Mouse (Mus musculus): Measurements from ENCODE around the gene Dnah17. TPM values are rescaled to one million over a fixed set of nuclear protein-coding genes. Genes with fewer than 3 reads are reported as not detected.

The Dnah17 gene
- total RNA-seq (2021), result under 1 TPM; 0.10 to 0.17 TPM
- long read RNA-seq, experiment 1, result 0 reads
- long read RNA-seq, experiment 2, result 0 reads

- intact Hi-C loops (cut with DNase I), result no loop called here
- no peak for DNase-seq
Observed at GRCm38 (mm10) chr11:118130534-118130933, at the start of gene Dnah17. TSS of gene Dnah17 (minus strand) at chr11:118130634.

DNA sequence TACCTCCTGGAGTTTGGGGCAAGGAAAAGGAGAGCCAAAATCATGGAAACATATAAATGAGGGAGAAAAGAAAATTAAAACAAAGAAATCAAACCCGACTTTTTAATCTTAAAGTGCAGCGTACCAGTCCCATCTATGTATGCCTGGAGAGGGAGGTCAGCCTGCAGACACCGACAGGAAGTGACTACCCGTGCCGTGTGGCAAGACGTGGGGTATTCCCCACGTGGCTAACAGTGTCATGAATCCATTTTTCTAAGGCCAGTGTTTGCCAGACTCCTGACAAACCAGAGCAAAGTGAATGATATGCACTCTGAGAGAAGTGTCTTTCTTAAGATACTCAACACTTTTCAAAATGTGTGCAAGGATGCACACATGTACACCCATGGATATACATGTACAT is 49.8 kb upstream of the Dnah17 start:
- intact Hi-C loops (cut with DNase I), result loop anchor here (5.0 kb wide), 1 partner anchor 37 kb away; no protein-coding TSS in a partner anchor
- no peak for DNase-seq

GRCm38 (mm10) chr11:118178236-118178635 is 47.8 kb upstream of the Dnah17 start:
- DNase-seq, result no peak
- intact Hi-C loops (cut with DNase I), result no loop called here

GRCm38 (mm10) chr11:118174752-118175151 is 44.3 kb upstream of the Dnah17 start:
- peak; percentile 57 to 76 for DNase-seq
- intact Hi-C loops (cut with DNase I), result no loop called here

DNA sequence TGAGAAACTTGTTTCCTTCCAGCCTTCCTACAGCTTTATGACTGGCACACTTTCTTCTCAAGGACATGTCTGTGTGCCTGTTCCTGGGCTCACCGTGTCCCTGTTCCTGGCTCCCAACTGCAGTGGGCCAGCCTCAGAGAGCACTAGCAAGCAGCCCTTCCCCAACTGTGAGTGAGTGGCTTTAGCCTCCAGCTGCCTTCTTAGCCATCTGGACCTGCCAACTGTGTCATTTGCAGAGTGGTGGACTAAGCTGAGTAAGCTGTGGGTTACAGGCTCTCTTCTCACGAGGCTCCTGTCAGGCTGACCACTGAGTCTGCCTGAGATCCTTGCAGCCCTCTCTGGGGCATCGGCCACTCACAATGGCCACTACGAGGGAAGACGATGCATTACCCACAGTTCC is 42.3 kb upstream of the Dnah17 start:
- intact Hi-C loops (cut with DNase I), result no loop called here
- no peak for DNase-seq

DNA sequence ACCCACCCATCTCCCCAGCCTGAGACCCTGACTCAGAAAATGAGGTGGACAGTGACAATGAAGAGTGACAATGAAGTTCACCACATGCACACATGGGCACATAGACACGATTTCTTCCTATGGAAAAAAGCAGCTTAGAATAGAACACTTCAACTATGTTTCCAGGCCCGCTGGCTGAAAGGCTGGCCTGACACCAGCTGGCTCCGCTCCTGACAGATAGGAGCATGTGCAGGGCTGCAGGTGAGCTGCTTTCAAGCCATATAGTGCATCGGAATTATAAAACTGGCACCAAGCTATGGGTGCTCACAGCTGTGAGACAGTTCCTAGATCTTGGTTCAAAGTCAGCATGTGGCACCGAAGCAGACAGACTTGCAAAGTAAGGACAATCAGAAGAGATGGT is 39.9 kb upstream of the Dnah17 start:
- intact Hi-C loops (cut with DNase I), result no loop called here
- peak; percentile 44 to 55 for DNase-seq

DNA sequence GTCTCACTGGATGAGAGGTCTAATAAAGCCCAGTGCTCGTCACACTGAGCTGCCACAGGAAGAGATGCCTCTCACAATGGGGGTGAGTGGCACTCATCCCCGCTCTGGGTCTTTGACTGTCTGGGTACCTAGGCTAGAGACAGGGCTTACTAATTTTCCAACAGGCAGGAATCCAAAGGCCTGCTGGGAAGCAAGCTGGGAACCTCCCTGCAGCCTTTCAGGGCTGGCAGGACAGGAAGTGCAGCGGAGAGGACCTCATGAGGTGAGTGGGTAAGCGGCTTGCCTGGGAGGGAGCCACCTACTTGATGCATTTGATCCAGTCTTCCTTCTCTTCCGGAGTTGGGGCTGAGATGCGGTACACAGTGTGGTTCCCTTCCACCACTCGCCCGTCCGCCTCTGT is 38.3 kb upstream of the Dnah17 start:
- intact Hi-C loops (cut with DNase I), result no loop called here
- no peak for DNase-seq

DNA sequence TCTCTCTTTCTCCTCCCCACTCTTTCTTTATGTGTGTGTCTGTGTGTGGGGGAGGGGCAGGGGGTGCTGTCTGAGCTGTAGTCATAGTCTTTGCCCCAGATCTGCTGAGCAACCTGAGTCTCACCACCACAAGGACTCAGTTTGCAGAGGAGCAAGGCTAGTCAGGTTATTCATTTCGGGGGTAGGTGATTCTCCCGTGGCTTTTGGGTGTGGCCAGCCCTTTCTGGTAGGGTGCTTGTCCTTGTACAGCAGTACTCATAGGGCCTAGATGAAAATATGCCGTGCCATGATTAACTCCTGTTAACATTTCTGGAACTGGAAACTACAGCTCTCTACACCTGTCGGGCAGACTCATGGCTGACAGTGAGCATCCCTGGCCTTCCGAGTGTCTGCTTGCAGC is 36.2 kb upstream of the Dnah17 start:
- intact Hi-C loops (cut with DNase I), result no loop called here
- DNase-seq, result no peak

DNA sequence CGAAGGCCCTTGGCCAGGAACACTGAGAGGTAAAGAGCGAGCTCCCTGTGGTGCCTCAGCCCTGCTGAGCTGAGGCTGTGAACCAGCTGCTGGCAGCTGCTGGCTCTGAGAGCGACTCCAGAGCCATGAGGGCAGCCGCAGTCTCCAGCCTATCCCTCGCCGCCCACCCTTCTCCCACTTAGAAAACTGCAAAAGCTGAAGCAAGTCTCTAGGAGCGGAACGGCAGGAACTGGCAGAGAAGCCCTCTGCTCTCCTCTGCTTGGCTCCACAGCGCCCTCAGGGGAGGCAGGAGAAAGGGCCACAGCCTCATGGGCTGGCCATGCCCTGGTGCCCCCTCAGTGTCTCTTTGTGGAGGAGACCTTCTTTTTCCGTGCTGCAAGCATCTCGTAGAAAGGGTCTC is 35.2 kb upstream of the Dnah17 start:
- intact Hi-C loops (cut with DNase I), result no loop called here
- no peak for DNase-seq

- DNase-seq, result no peak
- intact Hi-C loops (cut with DNase I), result no loop called here
Observed at GRCm38 (mm10) chr11:118164566-118164965, 34.1 kb upstream of the Dnah17 start.

DNA sequence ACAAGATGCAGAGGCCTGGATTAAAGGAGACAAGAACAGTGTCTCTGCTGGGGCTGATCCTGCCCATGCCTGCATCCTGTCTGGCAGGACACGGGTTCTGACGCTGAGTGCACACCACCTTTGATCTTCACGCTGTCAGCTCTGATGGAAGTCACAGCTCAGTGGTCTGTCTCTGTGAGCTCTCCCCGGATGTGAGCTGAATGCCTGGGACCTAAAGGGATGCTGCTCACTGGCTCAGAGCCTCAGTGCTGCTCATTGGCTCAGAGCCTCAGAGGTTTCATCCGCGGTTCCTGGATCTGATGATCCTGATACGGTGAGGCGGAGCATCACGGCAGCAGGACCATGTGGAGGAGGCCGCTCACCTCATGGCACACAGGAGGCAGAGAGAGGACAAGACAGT is 31.8 kb upstream of the Dnah17 start:
- no peak for DNase-seq
- intact Hi-C loops (cut with DNase I), result no loop called here

DNA sequence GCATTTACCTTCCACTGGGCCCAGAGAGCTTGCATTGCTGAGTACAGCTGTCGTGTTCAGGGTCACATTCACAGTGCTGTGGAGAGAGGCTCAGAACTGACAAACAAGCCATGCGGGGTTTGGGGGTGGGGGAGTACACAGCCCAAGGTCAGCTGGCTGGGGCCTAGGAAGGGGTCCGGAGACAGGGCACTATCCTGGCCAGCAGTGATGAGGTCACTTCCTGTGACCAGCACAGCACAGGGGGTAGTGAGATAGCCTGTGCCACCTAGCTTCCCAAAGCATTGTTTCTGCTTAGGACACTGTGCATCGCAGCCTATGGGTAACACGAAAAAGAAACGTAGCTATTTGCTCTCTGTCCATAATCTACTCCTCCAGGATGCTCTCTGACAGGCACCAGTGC is 30.8 kb upstream of the Dnah17 start:
- no peak for DNase-seq
- intact Hi-C loops (cut with DNase I), result no loop called here

DNA sequence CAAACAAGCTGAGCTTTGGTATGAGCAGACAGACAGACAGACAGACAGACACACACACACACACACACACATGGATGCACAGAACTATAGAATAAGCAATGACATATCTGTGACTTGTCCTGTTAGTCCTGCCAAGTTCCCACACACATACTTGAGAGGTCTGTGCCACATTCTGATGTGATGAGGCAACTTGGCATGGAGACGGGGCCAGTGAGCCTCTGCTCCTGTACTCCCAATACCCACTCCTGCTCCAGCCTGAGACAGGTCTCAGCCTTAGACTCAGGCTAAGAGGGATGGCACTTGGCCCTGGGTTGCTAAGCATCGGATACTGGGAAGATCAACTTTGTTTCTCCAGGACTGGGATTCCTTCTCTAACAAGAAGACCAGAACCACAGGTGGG is 30.3 kb upstream of the Dnah17 start:
- intact Hi-C loops (cut with DNase I), result no loop called here

GRCm38 (mm10) chr11:118158753-118159152 is 28.3 kb upstream of the Dnah17 start:
- DNase-seq, result no peak
- intact Hi-C loops (cut with DNase I), result no loop called here

More for the DNA sequence above, 30.3 kb upstream of the Dnah17 start:
- DNase-seq, result peak in 1 of 2 experiments; percentile 50

GRCm38 (mm10) chr11:118156480-118157060 is 26.1 kb upstream of the Dnah17 start:
- no peak for DNase-seq
- intact Hi-C loops (cut with DNase I), result no loop called here

- DNase-seq, result no peak
- intact Hi-C loops (cut with DNase I), result no loop called here
Observed at GRCm38 (mm10) chr11:118152964-118153363, 22.5 kb upstream of the Dnah17 start.

DNA sequence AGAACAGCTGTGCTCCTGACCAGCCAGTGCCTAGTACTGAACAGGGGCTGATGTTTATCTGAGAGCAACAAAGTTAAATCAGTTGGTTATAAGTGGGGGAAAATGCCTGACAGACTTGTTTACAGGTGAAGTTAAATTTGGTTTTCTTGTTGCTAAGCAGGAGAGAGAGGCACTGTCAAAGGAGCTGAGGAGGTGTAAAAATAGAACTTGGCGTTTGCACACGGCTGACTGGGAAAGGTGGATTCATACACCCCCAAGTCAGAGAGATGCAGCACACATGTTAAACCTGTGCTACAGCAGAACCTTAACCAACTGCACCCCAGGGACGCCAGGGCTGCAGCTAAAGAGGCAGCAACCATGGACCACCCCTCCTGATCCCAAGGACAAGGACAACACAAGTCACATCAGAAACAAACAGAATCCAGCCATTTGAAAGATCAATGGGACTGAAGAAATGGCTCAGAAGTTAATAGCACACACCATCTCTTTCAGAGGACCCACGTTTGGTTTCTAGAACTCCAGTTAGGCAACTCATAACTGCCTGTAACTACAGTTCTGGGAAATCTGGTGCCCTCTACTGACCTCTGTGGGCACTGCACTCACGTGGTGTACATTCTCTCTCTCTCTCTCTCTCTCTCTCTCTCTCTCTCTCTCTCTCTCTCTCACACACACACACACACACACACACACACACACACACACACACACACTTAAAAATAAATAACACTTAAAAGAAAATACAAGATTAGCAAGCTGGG is 21.2 kb upstream of the Dnah17 start:
- DNase-seq, result no peak
- intact Hi-C loops (cut with DNase I), result no loop called here

DNA sequence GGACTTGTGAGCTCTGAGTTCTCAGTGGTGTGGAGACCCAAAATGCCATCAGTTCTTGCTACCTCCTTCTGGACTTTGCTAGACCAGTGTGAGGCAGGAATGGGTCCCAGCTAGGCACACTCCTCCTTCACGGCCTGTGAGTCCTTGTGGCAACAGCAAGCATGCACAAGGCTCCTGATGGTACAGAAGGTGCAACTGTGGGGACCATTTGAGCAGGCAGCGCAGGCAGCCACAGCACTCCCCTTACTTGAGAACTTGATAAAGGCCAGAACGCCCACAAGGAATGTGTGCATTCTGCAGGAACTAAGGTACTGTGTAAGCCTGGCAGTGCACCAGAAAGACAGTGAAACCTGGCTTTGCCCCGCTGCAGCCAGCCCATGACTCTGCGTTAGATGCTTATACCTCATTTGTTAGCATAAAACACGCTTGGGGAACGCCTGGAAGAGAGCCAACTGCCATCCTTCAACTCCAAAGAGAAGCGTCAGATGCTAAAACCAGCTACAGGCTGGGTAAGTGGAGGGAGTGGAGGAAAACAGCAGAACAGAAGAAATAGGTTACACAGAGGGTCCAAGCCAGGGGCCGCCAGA is 19.8 kb upstream of the Dnah17 start:
- intact Hi-C loops (cut with DNase I), result no loop called here
- no peak for DNase-seq

DNA sequence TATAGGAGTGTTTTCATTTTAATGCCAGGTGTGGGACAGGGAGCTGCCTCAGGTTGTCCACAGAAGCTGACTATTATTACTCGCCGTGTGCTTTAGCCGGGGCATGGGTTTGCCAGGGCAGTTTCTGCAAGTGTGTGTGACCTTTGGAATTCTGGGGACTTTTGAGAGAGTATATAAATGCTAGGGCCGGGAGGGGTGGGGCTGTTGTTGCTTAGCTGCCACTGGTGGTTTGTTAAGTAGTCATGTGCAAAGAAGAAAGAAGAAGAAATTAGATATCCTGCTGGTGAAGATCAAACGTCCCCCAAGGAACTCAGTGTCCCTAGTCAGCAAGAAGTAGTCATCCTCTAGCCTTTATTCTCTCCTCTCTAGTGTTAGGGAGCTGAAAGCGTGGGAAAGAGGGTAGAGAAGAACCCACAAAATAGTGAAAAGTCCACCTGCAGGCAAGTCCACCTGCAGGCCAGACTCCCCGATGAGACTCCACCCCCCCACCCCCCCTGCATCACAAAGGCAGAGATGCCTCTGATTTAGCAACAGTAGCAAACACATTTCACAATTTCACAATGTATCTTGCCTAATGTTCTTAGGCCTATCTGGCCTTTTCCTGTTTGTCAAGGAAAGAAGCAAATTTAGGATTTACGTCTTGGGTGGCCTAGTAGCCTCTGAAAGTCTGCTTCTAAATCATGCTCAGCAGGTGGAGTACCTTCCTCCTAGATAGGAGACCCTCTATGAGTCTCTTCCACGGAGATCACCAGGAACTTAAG is 17.6 kb upstream of the Dnah17 start:
- DNase-seq, result no peak
- intact Hi-C loops (cut with DNase I), result no loop called here

- intact Hi-C loops (cut with DNase I), result no loop called here
- DNase-seq, result no peak
Observed at GRCm38 (mm10) chr11:118146446-118146845, 16.0 kb upstream of the Dnah17 start.

- intact Hi-C loops (cut with DNase I), result no loop called here
- DNase-seq, result peak; percentile 57 to 67
Observed at GRCm38 (mm10) chr11:118145771-118146351, 15.4 kb upstream of the Dnah17 start.

All from heart, postnatal 14 days (tissue).